Comparison of ENCODE assay signal across 20 mouse cellular contexts in genomic region chr8:47006785-47007184, GRCm38 (mm10). TPM values are rescaled to one million over a fixed set of nuclear protein-coding genes. Genes with fewer than 3 reads are reported as not detected.
"Had no signal": no experiment of that assay in that cellular context is flagged by ENCODE, and none has a peak within 500 bp of the region (broad histone marks: within the 10 kb centered on the region; RNA-seq: fewer than 3 reads in every experiment).

No protein-coding gene starts in this region.

- H3K27me3 ChIP-seq: limb, embryonic 15.5 days; lung, embryonic 15.5 days had no signal

- ATAC-seq: intestine, postnatal 0 days; liver, postnatal 0 days had no signal

- H3K4me3 ChIP-seq: layer of hippocampus, adult 2 months; limb, embryonic 15.5 days; lung, embryonic 15.5 days had no signal

- H3K9ac ChIP-seq: limb, embryonic 15.5 days; liver, embryonic 14.5 days; liver, postnatal 0 days; lung, embryonic 15.5 days had no signal

- H3K4me2 ChIP-seq: limb, embryonic 15.5 days; liver, embryonic 11.5 days; lung, embryonic 15.5 days; midbrain, embryonic 11.5 days had no signal

- H3K36me3 ChIP-seq: limb, embryonic 15.5 days; lung, embryonic 15.5 days had no signal

- H3K27ac ChIP-seq: kidney, postnatal 0 days; layer of hippocampus, adult 2 months; limb, embryonic 15.5 days; liver, embryonic 14.5 days; lung, embryonic 15.5 days had no signal

- H3K9me3 ChIP-seq: limb, embryonic 15.5 days; lung, embryonic 15.5 days had no signal

- DNase-seq: kidney, adult 2 months; kidney, postnatal 25 days; layer of hippocampus, adult 9-11 months; liver, postnatal 0 days; lung, postnatal 10 days; lung, postnatal 36 days; midbrain, embryonic 14.5 days; right cerebral cortex, adult 18-20 months; right cerebral cortex, postnatal 14 days; right cerebral cortex, postnatal 4 days; thymus, adult 2 months had no signal

- H3K4me1 ChIP-seq: lung, embryonic 15.5 days had no signal

RNA-seq across cellular contexts. Expression of gene Enpp6, which starts 20.1 kb away (rescaled TPM):
- total RNA-seq: megakaryocyte progenitor cell, adult 5-6 weeks had no signal
- polyA plus RNA-seq: midbrain, embryonic 14.5 days had no signal
